Mouse (Mus musculus): Measurements from ENCODE around the gene 1700011L22Rik. TPM values are rescaled to one million over a fixed set of nuclear protein-coding genes. Genes with fewer than 3 reads are reported as not detected.

Gene 1700011L22Rik
- total RNA-seq (2017), result not detected in 2 replicates

- ATAC-seq (ENCODE audit: extremely low read depth, insufficient number of reproducible peaks, low FRiP score, poor library complexity, severe bottlenecking), result no peak
These were observed at the start of gene 1700011L22Rik for GRCm38 (mm10) chr8:79248470-79248869. Gene 1700011L22Rik (minus strand): TSS chr8:79248570.

GRCm38 (mm10) chr8:79297763-79298162 is 49.4 kb upstream of the 1700011L22Rik start:
- no peak for ATAC-seq (ENCODE audit: extremely low read depth, insufficient number of reproducible peaks, low FRiP score, poor library complexity, severe bottlenecking)

- no peak for ATAC-seq (ENCODE audit: extremely low read depth, insufficient number of reproducible peaks, low FRiP score, poor library complexity, severe bottlenecking)
These were observed 47.1 kb upstream of the 1700011L22Rik start for GRCm38 (mm10) chr8:79295276-79296105.

- peak; percentile 87 for ATAC-seq (ENCODE audit: extremely low read depth, insufficient number of reproducible peaks, low FRiP score, poor library complexity, severe bottlenecking)
These were observed 46.4 kb upstream of the 1700011L22Rik start, which contains the start of gene Mmaa for GRCm38 (mm10) chr8:79294610-79295275. Gene Mmaa (minus strand): TSS chr8:79294937.

GRCm38 (mm10) chr8:79293841-79294240 is 45.5 kb upstream of the 1700011L22Rik start:
- ATAC-seq (ENCODE audit: extremely low read depth, insufficient number of reproducible peaks, low FRiP score, poor library complexity, severe bottlenecking), result no peak

GRCm38 (mm10) chr8:79292712-79293264 is 44.4 kb upstream of the 1700011L22Rik start:
- no peak for ATAC-seq (ENCODE audit: extremely low read depth, insufficient number of reproducible peaks, low FRiP score, poor library complexity, severe bottlenecking)

GRCm38 (mm10) chr8:79289592-79289991 is 41.2 kb upstream of the 1700011L22Rik start:
- ATAC-seq (ENCODE audit: extremely low read depth, insufficient number of reproducible peaks, low FRiP score, poor library complexity, severe bottlenecking), result no peak

GRCm38 (mm10) chr8:79288681-79289080 is 40.3 kb upstream of the 1700011L22Rik start:
- no peak for ATAC-seq (ENCODE audit: extremely low read depth, insufficient number of reproducible peaks, low FRiP score, poor library complexity, severe bottlenecking)

- no peak for ATAC-seq (ENCODE audit: extremely low read depth, insufficient number of reproducible peaks, low FRiP score, poor library complexity, severe bottlenecking)
These were observed 39.9 kb upstream of the 1700011L22Rik start for GRCm38 (mm10) chr8:79288250-79288649.

GRCm38 (mm10) chr8:79286424-79286823 is 38.1 kb upstream of the 1700011L22Rik start:
- no peak for ATAC-seq (ENCODE audit: extremely low read depth, insufficient number of reproducible peaks, low FRiP score, poor library complexity, severe bottlenecking)

- ATAC-seq (ENCODE audit: extremely low read depth, insufficient number of reproducible peaks, low FRiP score, poor library complexity, severe bottlenecking), result no peak
These were observed 36.3 kb upstream of the 1700011L22Rik start for GRCm38 (mm10) chr8:79284626-79285025.

GRCm38 (mm10) chr8:79281376-79281890 is 33.1 kb upstream of the 1700011L22Rik start:
- ATAC-seq (ENCODE audit: extremely low read depth, insufficient number of reproducible peaks, low FRiP score, poor library complexity, severe bottlenecking), result no peak

GRCm38 (mm10) chr8:79277264-79277870 is 29.0 kb upstream of the 1700011L22Rik start:
- no peak for ATAC-seq (ENCODE audit: extremely low read depth, insufficient number of reproducible peaks, low FRiP score, poor library complexity, severe bottlenecking)

GRCm38 (mm10) chr8:79274940-79275339 is 26.6 kb upstream of the 1700011L22Rik start:
- ATAC-seq (ENCODE audit: extremely low read depth, insufficient number of reproducible peaks, low FRiP score, poor library complexity, severe bottlenecking), result no peak

GRCm38 (mm10) chr8:79273776-79274175 is 25.4 kb upstream of the 1700011L22Rik start:
- no peak for ATAC-seq (ENCODE audit: extremely low read depth, insufficient number of reproducible peaks, low FRiP score, poor library complexity, severe bottlenecking)

- no peak for ATAC-seq (ENCODE audit: extremely low read depth, insufficient number of reproducible peaks, low FRiP score, poor library complexity, severe bottlenecking)
These were observed 24.3 kb upstream of the 1700011L22Rik start for GRCm38 (mm10) chr8:79272676-79273075.

GRCm38 (mm10) chr8:79268921-79269320 is 20.6 kb upstream of the 1700011L22Rik start:
- ATAC-seq (ENCODE audit: extremely low read depth, insufficient number of reproducible peaks, low FRiP score, poor library complexity, severe bottlenecking), result no peak

- ATAC-seq (ENCODE audit: extremely low read depth, insufficient number of reproducible peaks, low FRiP score, poor library complexity, severe bottlenecking), result no peak
These were observed 13.6 kb upstream of the 1700011L22Rik start for GRCm38 (mm10) chr8:79261920-79262319.

GRCm38 (mm10) chr8:79256076-79256705 is 7.8 kb upstream of the 1700011L22Rik start:
- no peak for ATAC-seq (ENCODE audit: extremely low read depth, insufficient number of reproducible peaks, low FRiP score, poor library complexity, severe bottlenecking)
